Mouse (Mus musculus): ENCODE measurements around the gene Slc12a5.

DNA sequence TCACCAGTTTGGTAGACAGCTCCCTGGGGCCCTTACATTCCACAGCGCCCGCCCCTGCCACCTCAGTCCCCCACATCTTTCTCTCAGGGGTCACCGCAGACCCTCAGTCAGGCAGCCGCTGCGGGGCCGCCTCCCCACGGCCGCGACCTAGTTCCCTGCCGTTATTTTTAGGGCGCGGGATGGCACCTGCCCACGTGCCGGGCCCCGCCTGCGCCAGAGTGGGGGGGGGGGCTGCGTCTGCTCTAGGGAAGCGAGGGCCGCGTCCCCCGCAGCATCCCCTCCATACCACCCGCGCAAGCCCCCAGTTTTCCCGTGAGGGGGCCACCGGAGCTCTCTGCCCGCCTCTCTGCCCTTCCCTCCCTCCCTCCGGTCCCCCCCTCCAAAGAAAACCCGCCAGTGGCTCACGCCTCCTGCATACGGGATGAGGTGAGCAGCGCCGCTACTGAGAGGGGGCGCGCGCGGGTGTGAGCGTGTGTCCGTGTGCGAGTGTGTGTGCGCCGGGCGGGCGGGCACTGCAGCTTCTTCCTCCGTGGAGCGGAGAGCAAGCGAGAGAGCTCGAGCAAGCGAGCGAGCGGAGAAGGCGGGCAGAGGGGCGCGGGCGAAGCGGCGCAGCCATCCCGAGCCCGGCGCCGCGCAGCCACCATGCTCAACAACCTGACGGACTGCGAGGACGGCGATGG lies 7.3 kb downstream of the Slc12a5 start:
- TF ChIP-seq CTCF (IDR thresholded peaks at IDR 0.05; ENCODE audit: borderline replicate concordance, insufficient read depth, low read depth, low read length), result no peak
- peak; percentile 71 for TF ChIP-seq POLR2A (IDR thresholded peaks at IDR 0.05; ENCODE audit: borderline replicate concordance, insufficient read depth, low read length)

Data from cerebellum, adult 2 months (tissue).